Mouse (Mus musculus) right cerebral cortex, postnatal 25 days (tissue): ENCODE data around the gene Spcs2.

Experiments
- DNase-seq: peaks from one replicate; pipeline ENCODE4 v3.0.0; 2022

Gene Spcs2

DNA sequence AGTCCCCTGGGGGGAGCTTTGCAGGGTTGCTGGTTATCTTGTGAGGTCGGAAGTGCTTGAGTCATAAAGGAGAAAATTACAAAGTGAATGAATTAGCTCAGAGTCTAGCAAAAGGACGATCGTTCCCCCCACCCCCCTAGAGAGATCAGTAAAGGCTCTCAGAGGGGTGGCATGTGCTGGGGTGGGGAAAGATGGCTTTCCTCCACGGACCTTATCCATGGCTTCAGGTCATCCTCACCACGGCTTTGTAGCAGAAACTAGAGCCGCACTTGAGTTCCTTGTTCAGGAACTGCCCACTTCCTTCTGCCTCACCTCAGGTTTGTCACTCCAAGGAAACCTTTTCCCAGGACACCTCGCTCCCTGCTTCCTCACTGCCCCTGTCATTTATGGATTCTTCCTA is at the start of gene Spcs2:
TSS of gene Spcs2 (minus strand) at position 101 of the 400 bp plus-strand sequence.
- no peak for DNase-seq

DNA sequence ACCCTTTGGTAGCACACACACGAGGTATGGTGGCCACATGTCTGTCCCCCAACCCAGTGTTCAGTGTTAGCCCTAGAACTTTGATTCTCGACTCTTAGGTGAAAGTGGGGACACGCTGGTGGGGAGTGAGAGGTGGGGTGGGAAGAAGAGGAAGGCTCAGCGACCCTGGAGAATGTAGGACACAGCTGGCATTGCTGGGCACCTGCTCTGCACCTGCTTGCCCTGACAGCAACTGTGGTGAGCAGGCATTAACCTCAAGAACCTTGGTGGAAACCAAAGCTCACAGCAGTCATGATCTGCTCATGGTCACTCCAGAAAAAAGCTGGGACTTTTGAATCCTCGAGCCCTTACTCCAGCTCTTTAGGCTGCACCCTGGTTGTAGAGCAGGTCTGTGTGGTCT is 47.8 kb upstream of the Spcs2 start:
- no peak for DNase-seq

DNA sequence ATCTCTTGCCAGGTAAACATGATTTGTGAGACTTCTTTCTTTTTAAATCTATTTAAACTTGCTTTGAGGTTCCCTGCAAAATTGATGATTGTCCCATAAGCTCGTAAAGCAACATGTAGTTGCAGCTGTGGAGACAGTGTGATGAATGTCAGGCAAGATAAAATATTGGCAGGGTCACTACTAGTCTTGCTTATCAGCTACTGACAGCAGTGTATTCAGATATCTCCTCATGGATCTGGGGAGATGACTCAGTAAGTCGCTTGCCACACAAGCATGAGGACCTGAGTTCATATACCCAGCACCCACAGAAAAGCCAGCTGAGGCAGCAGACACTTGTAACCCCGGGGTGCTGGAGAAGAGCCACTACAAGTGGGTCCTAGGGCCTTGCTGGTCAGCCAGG is 44.2 kb upstream of the Spcs2 start:
- DNase-seq: no peak

GRCm38 (mm10) chr7:99906346-99906745 is 43.1 kb upstream of the Spcs2 start:
- DNase-seq: no peak

DNA sequence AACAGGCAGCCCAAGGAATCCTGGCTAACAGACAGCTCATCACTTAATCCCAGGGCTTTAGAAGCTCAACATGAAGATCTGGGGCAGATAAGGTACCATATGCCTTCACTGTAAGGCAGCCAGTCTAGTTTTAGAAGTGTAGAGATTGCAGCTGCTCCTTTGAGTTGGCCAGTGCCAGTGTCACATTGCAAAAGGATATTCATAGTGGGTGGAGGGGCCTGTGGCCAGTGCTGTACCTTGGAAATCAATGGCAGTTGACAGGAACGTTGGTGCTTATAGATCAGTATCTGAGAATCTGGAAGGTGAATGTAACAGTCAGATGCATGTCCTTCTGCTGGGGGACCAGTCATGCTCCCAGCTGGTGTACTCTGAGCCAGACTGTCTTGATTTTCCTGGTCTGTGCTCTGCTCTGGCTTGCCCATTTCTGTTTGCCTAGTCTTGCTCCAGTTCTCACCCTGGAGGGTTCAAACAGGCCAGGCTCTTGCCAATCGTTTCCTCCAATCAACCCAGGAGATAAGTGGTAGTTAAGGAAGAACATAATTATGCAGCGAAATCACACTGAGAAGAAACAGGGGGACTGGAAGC is 41.3 kb upstream of the Spcs2 start:
- DNase-seq: no peak

DNA sequence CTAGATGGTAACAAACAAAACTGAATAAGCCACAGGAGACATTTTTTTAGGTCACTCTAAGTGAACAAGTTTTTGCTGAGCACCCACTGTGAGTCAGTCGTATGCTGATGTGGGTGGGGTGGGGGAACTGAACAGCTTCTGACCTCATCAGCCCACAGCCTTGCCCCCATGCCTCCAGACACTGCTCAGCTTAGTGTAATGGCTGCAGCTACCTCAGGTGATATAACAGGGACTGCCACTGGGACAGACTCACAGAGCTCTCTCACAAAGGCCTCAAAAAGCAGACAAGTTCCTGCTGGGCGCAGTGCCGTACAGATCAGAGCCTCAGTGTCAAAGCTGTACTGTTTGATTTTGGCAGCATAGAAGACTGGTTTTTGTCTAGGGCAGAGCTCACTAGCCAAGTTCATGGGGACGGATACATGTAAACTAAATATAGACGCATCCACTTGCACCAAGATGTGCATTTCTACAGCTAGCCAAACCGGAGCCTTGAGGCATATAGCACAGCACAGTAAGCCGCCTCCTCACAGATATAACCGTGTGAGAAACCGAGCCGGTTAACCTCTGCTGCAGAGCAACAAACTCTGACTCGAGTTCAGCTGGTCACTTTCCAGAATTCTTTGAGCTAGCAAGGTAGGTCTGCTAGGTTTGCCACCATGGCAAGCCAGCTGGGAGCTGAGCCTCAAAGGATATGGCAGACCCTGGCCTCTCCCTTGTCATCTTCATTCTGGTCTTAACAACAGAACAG is 39.8 kb upstream of the Spcs2 start:
- DNase-seq: no peak

GRCm38 (mm10) chr7:99902208-99902607 is 38.9 kb upstream of the Spcs2 start:
- DNase-seq: no peak

- DNase-seq: no peak
Observed at GRCm38 (mm10) chr7:99896905-99897304, 33.6 kb upstream of the Spcs2 start.

- no peak for DNase-seq
Observed at GRCm38 (mm10) chr7:99894478-99894877, 31.2 kb upstream of the Spcs2 start.

DNA sequence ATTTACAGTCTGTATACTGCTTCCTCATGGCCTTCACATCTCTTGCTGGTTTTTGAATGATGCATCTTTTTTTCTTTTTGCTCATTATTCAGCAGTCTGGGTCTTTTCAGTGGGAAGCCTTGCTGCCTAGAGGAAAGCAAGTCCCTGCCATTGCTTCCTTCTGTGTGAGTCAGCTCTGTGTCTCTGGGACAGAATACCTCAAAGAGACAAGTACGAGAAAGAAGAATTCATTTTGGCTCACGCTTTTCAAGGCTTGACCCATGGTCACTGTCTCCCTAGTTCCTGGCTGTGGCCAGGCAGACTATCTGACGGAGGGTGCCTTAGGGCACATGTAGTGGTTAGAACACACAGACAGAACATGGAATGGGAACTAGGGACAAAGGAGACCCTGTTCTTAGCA is 30.7 kb upstream of the Spcs2 start:
- no peak for DNase-seq

DNA sequence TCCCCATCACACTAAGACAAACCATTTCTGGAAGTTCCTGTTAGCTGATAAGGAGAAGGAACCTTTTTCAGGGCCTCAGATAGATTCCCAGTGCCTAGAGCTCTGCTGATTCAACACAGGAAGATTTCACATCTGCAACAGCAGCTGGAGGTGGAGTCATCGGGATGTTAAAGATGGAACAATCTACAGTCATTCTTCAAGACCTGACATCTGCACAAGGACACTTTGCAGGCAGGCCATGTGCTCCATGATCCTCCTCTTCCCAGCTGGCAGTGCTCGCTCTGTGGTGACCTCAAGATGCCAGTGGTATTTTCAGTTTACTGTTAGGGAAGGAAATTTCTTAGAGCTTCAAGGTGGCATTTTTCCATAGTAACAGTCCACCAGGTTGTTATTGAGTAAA is 29.1 kb upstream of the Spcs2 start:
- DNase-seq: no peak

- no peak for DNase-seq
Observed at GRCm38 (mm10) chr7:99891471-99891870, 28.2 kb upstream of the Spcs2 start.

GRCm38 (mm10) chr7:99890168-99890755 is 27.0 kb upstream of the Spcs2 start:
- DNase-seq: no peak

DNA sequence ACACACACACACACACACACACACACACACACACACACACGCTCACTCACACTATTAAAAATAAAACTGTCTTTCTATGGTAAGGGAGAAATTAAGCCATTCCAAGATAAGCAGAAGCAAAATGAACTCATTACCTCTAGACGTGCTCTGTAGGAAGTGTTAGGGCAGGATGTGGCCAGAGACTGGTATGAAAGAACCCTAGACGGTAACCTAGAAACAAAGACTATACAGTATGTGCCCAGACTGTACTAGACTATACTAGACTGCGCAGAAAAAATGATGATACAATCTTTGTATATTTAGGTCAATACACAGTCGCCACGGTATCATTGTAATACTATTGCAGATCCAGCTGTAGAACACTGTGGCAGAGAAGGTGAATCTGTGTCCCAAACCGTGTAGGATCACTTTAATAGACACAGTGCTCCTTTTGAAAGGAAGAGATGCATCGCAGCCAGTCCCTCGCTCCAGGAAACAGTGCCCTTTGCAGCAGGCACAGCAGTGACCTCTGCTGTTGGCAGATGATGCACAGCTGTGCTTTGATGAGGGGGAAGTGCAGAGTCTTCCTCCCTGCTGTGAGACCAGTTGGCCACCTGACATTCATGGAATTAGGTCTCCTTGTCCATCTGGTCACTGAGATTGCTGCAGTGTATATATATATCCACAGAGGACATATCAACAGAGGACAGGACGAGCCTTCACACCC is 26.1 kb upstream of the Spcs2 start:
- DNase-seq: no peak

- DNase-seq: no peak
Observed at GRCm38 (mm10) chr7:99887743-99888142, 24.5 kb upstream of the Spcs2 start.

DNA sequence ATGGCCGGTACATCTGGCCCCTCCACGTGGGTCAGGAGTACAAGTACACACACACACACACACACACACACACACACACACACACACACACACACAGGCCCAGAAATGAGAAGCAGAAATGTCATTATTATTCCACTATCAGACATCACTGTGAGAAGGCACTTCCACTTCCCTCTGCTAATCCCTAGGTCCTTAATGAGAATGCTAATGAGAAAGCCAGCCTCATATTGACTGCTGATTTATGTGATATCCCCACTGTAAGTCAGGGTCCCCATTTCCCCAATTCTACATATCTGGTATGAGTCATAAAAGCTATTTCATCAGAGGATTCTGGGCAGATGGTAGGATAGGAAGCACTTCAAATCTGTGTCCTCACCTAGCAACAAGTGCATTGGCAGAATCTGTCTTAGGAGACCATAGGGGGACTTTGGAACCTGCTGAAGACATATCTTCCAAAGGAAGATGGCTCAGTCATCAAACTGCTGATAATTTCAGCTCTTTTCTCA is 24.0 kb upstream of the Spcs2 start:
- DNase-seq: no peak

DNA sequence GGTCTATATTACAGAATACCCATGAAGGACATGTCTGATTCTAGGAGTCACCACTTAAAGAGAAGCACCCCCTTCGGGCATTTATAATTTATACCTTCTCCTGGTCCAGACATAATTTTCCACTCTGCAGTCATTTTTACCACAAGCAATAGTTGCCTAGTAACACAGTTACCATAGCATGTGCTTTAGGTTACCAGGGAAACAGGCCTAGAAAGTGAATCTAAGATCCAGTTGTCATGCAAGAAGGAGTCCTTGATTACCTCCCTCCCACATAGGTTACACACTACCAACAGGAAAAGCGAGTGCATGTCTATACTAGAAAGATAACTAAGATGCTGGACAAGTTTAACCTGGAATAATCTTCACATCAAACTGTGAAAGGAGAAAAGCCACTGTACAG is 15.0 kb upstream of the Spcs2 start:
- no peak for DNase-seq

DNA sequence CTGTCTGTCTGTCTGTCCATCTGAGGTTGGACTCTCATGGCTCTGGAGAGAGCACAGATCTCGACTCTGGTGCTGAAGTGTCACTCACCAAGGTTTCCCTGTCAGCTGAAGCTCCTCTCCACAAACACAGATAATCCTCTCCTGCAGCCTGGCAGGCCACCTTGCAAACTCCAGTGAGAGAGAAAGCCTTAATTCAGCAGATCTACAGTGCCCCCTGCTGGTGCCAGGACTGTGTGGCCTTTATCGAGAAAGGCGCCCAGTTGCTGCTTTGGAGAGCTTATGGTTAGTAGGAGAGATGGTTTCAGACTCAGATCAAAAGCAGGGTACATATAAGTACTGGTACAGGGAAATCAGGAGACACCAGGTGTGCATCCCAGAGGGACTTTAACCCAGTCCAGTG is 13.1 kb upstream of the Spcs2 start:
- DNase-seq: peak; percentile 81

GRCm38 (mm10) chr7:99875891-99876290 is 12.6 kb upstream of the Spcs2 start:
- DNase-seq: no peak

GRCm38 (mm10) chr7:99873965-99874364 is 10.7 kb upstream of the Spcs2 start:
- DNase-seq: no peak

- no peak for DNase-seq
Observed at GRCm38 (mm10) chr7:99869296-99869695, 6.0 kb upstream of the Spcs2 start.

GRCm38 (mm10) chr7:99865219-99865618 is 2.0 kb upstream of the Spcs2 start:
- DNase-seq: no peak

DNA sequence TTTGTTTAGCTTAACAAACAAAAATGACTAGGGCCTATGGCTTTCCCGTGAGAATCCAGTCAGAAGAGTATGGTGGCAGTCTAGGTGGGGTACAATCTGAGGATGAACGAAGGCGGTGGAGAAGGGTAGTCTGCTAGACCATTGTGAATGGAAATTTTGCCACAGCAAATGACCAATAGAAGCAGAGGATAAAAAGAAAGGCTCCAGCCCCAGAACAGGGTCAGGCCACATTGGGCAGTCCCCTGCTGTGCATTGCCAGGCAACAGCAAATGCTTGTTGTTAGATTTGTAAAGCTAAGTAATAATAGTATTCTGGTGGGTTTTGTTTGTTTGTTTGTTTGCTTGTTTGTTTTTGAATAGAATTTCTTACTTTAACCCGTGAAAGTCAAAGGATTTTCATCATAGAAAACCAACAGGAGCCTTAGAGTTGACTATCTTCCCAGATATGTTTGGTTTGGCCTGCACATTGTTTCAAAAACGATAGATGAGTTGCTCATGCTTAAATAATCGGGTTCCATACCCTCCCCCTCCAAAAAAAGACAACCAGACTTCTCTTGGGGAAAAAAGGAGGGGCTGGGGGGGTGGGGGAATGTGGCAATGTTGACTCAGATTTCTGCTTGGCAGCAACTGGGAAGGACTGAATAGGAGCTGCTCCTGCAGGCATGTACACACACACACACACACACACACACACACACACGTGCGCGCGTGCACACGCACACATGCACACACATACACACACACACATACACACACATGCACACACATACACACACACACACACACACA is 1.2 kb upstream of the Spcs2 start:
- DNase-seq: no peak
